Mouse (Mus musculus): ENCODE measurements around the gene Clrn3.
"Not testable (repeated sequence)": the region's sequence is repeated elsewhere in the genome, so short reads cannot be mapped to it uniquely, and the experiment has no call there.

The Clrn3 gene

GRCm38 (mm10) chr7:135537341-135537901 lies 9.0 kb upstream of the Clrn3 start, which contains the start of gene Ptpre:
Ptpre (plus strand) TSS chr7:135537481.
- peak; percentile 79 for DNase-seq (ENCODE audit: extremely low read depth, insufficient read length, low spot score)

DNA sequence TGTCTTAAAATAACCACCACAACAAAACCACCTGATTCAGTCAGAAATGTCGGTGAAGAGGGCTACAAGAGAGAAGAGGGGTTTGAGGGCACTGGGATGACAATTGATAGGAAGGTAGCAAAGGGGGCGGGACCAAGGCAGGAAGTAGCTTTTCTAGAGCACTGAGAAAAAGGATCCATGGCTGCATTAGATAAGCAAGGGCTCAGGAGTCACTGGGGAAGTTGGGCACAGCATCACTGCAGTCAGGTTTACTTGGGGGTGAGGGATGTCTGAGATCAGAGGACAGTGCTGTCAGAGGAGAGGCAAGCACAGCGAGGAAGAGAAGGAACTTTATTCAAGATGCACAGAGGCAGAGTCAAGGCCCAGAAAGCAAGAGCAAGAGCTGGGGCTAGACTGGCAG lies 7.5 kb upstream of the Clrn3 start:
- no peak for DNase-seq (ENCODE audit: extremely low read depth, insufficient read length, low spot score)

DNA sequence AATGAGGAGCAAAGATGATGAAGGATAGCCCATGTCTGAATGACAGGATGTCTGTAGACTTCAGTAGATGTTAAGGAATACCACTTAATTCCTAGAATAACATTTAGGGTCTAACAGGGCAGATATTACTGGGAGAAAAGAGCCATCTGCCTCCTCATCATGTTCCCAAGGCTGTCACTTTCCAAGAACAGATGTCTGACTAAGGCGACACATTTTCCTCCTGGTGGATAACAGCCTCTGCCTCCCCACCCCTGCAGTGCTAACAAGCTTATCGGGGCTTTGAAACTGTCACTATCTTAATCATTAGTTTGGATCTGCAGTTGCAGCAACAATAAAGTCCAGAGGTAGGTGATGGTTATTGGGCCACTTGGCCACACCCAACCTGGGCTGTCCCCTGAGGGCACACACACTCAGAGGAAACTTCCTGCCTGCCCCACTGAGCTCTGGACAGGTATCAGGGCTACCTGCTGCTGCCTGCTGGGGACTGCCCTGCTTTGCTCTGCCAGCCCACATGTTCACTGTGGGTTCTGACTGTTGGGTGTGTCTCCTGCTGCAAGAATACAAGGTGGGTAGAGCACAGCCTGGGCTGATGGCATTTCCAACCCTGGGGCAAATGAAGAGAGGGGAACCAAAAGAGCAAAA lies 6.2 kb upstream of the Clrn3 start:
- DNase-seq (ENCODE audit: extremely low read depth, insufficient read length, low spot score): no peak

- DNase-seq (ENCODE audit: extremely low read depth, insufficient read length, low spot score): no peak
Observed at GRCm38 (mm10) chr7:135529068-135529467, 614 bp upstream of the Clrn3 start.

- no peak for DNase-seq (ENCODE audit: extremely low read depth, insufficient read length, low spot score)
Observed at GRCm38 (mm10) chr7:135527169-135527568, 1.3 kb downstream of the Clrn3 start.

- DNase-seq (ENCODE audit: extremely low read depth, insufficient read length, low spot score): no peak
Observed at GRCm38 (mm10) chr7:135526574-135527152, 1.8 kb downstream of the Clrn3 start.

DNA sequence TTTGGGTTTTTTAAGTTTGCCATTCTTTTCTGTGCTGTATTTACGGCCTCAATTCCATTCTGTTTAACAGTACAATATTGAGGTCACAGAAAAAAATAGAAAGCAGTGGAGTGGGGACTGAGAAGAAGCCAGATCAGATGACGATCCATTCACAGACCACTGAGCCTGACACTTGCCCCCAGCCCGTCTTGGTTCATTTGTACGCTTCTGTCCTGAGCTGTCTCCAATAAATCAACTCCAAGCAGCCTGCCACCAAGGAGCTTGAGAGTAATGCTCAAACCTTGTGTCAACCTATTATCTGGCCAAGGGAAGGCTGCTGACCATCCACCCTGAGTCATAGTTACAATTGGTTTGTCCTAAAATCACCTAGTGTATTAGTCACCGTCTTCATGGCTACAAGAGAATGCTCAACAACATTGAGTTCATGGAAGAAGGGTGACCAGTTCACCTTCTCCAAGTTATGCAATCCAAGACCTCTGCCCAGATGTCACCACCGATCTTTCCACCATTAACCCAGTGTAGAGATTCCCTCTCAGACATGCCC lies 4.0 kb downstream of the Clrn3 start:
- DNase-seq (ENCODE audit: extremely low read depth, insufficient read length, low spot score): peak; percentile 19

DNA sequence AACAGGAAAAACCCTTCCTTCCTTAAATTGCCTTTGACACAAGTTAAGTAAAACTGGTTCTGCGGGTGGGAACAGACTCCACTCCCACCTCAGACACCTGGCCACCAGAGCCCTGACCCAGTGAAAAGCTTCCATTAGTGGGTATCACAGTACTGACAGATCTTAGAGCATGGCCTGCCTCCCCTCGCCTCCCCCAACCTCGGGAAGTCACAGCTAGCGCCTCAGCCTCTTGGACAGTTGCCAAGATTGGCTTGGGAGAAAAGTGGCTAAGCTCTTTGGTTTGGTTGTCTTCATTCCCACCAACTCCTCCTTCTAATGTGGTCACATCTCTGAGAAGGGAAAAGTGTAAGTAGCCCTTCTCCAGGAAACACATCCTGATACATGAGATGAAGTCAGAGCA lies 4.5 kb downstream of the Clrn3 start:
- no peak for DNase-seq (ENCODE audit: extremely low read depth, insufficient read length, low spot score)

GRCm38 (mm10) chr7:135521755-135522512 lies 6.5 kb downstream of the Clrn3 start:
- DNase-seq (ENCODE audit: extremely low read depth, insufficient read length, low spot score): no peak

GRCm38 (mm10) chr7:135520241-135520640 lies 8.2 kb downstream of the Clrn3 start:
- no peak for DNase-seq (ENCODE audit: extremely low read depth, insufficient read length, low spot score)

GRCm38 (mm10) chr7:135517191-135517590 lies 11.3 kb downstream of the Clrn3 start:
- no peak for DNase-seq (ENCODE audit: extremely low read depth, insufficient read length, low spot score)

GRCm38 (mm10) chr7:135511723-135512122 lies 16.7 kb downstream of the Clrn3 start:
- DNase-seq (ENCODE audit: extremely low read depth, insufficient read length, low spot score): no peak

DNA sequence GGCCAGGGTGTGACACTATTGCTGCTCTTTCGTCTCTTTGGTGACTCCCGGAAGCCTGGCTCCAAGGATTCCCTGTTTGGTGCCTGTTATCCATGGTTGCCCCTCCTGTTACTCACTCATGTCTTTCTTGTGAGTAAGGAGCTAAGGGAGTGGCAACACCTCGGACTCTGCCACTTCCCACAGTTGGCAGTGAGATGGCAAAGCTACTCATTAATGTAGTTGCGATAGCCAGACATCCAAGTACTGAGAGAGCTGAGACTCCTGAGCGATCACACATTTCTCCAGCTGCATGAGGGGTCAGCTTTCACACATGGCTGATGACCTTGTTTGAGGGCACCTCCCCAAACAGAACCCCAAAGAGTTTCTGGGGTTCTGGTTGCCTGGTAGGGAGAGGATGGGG lies 18.0 kb downstream of the Clrn3 start:
- peak; percentile 36 for DNase-seq (ENCODE audit: extremely low read depth, insufficient read length, low spot score)

DNA sequence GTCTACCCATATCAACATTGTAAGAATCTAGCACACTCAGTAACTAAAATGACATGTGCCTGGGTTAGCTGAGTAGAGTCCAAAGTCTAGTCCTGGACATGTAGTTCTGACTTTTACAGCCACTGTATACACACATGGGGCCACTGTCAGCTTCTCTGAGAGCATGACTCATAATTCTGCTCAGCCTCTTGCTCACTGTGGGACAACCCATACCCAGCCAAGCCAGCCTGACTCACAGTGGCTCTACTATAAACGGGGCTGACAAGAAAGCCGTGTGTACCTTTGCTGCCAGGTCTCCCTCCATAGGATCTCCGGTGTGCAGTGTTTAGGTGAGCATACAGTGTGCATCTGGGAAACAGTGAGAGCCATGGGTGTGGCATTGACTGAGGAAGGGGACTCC lies 19.2 kb downstream of the Clrn3 start:
- peak; percentile 55 for DNase-seq (ENCODE audit: extremely low read depth, insufficient read length, low spot score)

GRCm38 (mm10) chr7:135508602-135509001 lies 19.9 kb downstream of the Clrn3 start:
- no peak for DNase-seq (ENCODE audit: extremely low read depth, insufficient read length, low spot score)

DNA sequence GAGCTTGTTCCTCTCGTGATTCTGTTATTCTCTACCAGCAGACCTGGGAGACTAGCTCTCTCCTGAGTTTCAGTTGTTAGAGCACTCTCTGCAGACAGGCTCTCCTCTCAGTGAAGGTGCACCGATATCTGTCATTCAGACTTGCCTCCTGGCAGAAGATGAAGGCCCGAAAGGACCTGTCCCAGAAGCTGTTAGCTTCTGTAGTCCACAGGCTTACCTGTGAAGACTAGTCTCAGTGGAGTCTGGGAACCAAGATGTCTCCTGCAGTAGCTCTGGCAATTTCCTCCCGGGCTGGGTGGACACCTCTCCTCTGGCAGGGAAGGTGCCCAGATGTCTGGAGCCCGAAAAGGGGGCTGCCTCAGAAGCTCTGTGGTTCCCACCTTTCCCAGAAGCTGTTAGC lies 21.9 kb downstream of the Clrn3 start:
- DNase-seq (ENCODE audit: extremely low read depth, insufficient read length, low spot score): not testable (repeated sequence)

- DNase-seq (ENCODE audit: extremely low read depth, insufficient read length, low spot score): no peak
Observed at GRCm38 (mm10) chr7:135499403-135499802, 29.1 kb downstream of the Clrn3 start.

- DNase-seq (ENCODE audit: extremely low read depth, insufficient read length, low spot score): no peak
Observed at GRCm38 (mm10) chr7:135498565-135499186, 29.8 kb downstream of the Clrn3 start.

DNA sequence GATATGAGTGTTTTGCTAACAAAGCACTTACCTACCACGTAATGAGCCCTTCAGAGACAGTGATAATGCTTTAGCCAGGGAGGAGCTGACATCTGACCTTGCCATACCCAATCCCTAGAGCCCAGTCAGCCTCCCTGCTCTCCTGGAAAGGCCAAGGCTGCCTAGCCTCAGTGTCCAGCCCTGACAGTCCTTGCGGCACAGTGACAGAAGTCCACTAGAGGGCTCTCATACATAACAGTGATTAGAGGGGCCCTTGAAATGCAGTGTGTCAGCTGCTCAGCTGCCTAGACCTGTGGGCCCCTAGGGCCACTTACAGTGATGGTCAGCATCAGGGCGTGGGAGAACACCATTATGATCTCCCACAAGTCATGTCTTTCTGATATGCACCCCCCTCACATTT lies 33.2 kb downstream of the Clrn3 start:
- no peak for DNase-seq (ENCODE audit: extremely low read depth, insufficient read length, low spot score)

- DNase-seq (ENCODE audit: extremely low read depth, insufficient read length, low spot score): no peak
Observed at GRCm38 (mm10) chr7:135490500-135490886, 38.0 kb downstream of the Clrn3 start.
